Comparison of ENCODE assay signal across 1 mouse cellular context in genomic region chr3:153797574-153797973, GRCm38 (mm10).
TF ChIP-seq lines count a peak whose summit lies in the region.

No protein-coding gene starts in this region.

TF ChIP-seq in MEL, 35 proteins besides CTCF, POLR2A, EP300 and RAD21 (continued from another document):
- TF ChIP-seq USF1 (IDR thresholded peaks at IDR 0.05; ENCODE audit: low read depth, low read length), result peak; percentile 52
- 0 out of 2 replicates have a peak, but pooled peaks have one; percentile 6 for TF ChIP-seq HCFC1 (IDR thresholded peaks at IDR 0.05; ENCODE audit: low read depth, low read length)
- peak; percentile 80 for TF ChIP-seq ETS1 (IDR thresholded peaks at IDR 0.05; ENCODE audit: low read depth, low read length)
- TF ChIP-seq ZNF384 (IDR thresholded peaks at IDR 0.05; ENCODE audit: low read depth, low read length), result no peak
- no peak for TF ChIP-seq ZKSCAN1 (IDR thresholded peaks at IDR 0.05; ENCODE audit: low read depth, low read length)
